Mouse (Mus musculus) spleen, postnatal 14 days (tissue): ENCODE data around the gene Olfr679.
"Not testable (repeated sequence)": the region's sequence is repeated elsewhere in the genome, so short reads cannot be mapped to it uniquely, and the experiment has no call there.

Experiments used
- DNase-seq, 2 experiments: peaks; one replicate each; pipeline ENCODE4 v3.0.0; 2021 to 2022; ENCODE audit warnings: low spot score in 2 of 2

The Olfr679 gene

GRCm38 (mm10) chr7:105080905-105081304 lies at the start of gene Olfr679:
Olfr679 (plus strand) TSS chr7:105081205.
- DNase-seq: no peak

- DNase-seq: no peak
Observed at GRCm38 (mm10) chr7:105032398-105032797, 48.6 kb upstream of the Olfr679 start, which contains the start of gene Olfr676. Olfr676 (plus strand) TSS chr7:105032698.

GRCm38 (mm10) chr7:105033836-105034235 lies 47.2 kb upstream of the Olfr679 start:
- not testable (repeated sequence) for DNase-seq

GRCm38 (mm10) chr7:105058951-105059350 lies 22.1 kb upstream of the Olfr679 start:
- no peak for DNase-seq

- no peak for DNase-seq
Observed at GRCm38 (mm10) chr7:105064175-105064574, 16.8 kb upstream of the Olfr679 start, which contains the start of gene Olfr678. Olfr678 (plus strand) TSS chr7:105064475.

GRCm38 (mm10) chr7:105092717-105093116 lies 11.7 kb downstream of the Olfr679 start, which contains the start of gene Olfr680-ps1:
Olfr680-ps1 (minus strand) TSS chr7:105092817.
- not testable (repeated sequence) for DNase-seq

- DNase-seq: no peak
Observed at GRCm38 (mm10) chr7:105116536-105116935, 35.5 kb downstream of the Olfr679 start, which contains the start of gene Olfr681. Olfr681 (plus strand) TSS chr7:105116836.
